Comparison of ENCODE assay signal across 24 mouse cellular contexts in the genomic region with DNA sequence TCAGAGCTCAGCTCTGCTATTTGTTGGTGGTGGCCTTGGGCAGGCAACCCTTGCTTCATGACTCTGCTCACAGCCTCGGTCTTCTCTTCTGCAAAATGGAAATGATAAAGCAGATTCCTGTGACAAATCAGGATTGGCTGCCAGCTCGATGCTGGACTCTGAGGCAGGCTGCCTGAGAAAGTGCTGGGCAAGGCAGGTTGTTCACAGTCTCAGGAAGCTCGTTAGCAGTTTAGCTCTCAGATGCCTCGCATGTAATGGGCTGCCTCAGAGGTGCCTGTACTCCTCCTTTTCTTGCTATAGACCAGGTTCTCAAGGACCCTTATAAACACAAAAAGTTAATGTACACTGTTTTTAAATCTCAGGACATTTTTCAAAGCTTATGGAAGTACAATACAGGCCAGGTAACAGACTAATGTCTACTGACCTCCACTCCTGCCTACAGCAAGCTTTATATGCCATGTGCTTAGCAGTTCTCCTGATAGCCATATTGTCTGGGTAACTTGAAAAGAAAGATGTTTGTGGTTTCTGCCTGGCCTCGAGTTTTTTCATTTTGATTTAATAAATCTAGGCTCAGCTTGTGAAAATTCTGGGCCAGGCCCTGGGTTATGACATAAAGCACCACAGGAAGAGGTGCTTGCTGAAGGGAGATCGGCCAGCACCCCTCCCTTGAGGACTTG. TPM values are rescaled to one million over a fixed set of nuclear protein-coding genes. Genes with fewer than 3 reads are reported as not detected.
DNase-seq lines count a peak whose midpoint lies in the region; ATAC-seq and TF ChIP-seq lines count a peak whose summit lies in the region.
"Had no signal": no experiment of that assay in that cellular context is flagged by ENCODE, and none has a peak within 500 bp of the region (broad histone marks: within the 10 kb centered on the region; RNA-seq: fewer than 3 reads in every experiment).

No protein-coding gene starts in this region.

- TF ChIP-seq CTCF in bone marrow, adult 2 months (IDR thresholded peaks at IDR 0.05; ENCODE audit: control insufficient read depth, insufficient read depth, low read length), result no peak
- TF ChIP-seq CTCF in liver, postnatal 0 days (IDR thresholded peaks at IDR 0.05; ENCODE audit: low read depth), result no peak

- 0 out of 2 replicates have a peak overlapping the region, but pooled peaks have one; percentile 4 for H3K4me2 ChIP-seq in liver, embryonic 13.5 days
- no peak overlapping the region for H3K4me2 ChIP-seq in liver, embryonic 11.5 days
- H3K4me2 ChIP-seq in liver, postnatal 0 days (ENCODE audit: low read depth, low read length), result no peak overlapping the region; the same call in 1 of the 2 replicates
- no peak overlapping the region for H3K4me2 ChIP-seq in midbrain, embryonic 16.5 days (ENCODE audit: low read length)
- H3K4me2 ChIP-seq: hindbrain, embryonic 13.5 days; midbrain, embryonic 12.5 days; neural tube, embryonic 13.5 days; stomach, embryonic 15.5 days had no signal

- peaks cover 26% of the 10 kb centered on the region for H3K36me3 ChIP-seq in liver, embryonic 13.5 days
- no peaks in the 10 kb centered on the region for H3K36me3 ChIP-seq in liver, embryonic 11.5 days (ENCODE audit: control insufficient read depth, insufficient read depth, low read length)
- H3K36me3 ChIP-seq in liver, postnatal 0 days (replicated peaks; ENCODE audit: insufficient read depth, low read length), result peaks cover 14% of the 10 kb centered on the region
- no peaks in the 10 kb centered on the region for H3K36me3 ChIP-seq in midbrain, embryonic 16.5 days (ENCODE audit: control insufficient read depth, insufficient read depth, low read length)
- H3K36me3 ChIP-seq: forebrain, embryonic 10.5 days; hindbrain, embryonic 13.5 days; limb, embryonic 10.5 days; midbrain, embryonic 12.5 days; neural tube, embryonic 13.5 days; stomach, embryonic 15.5 days had no signal

- H3K4me3 ChIP-seq in liver, embryonic 13.5 days (replicated peaks), result no peak overlapping the region
- H3K4me3 ChIP-seq in liver, embryonic 11.5 days (ENCODE audit: low read depth, low read length), result no peak overlapping the region
- H3K4me3 ChIP-seq in bone marrow, adult 2 months (replicated peaks; ENCODE audit: control insufficient read depth, low read depth, low read length), result no peak overlapping the region
- no peak overlapping the region for H3K4me3 ChIP-seq in liver, postnatal 0 days (ENCODE audit: low read depth, low read length)
- H3K4me3 ChIP-seq in midbrain, embryonic 16.5 days (ENCODE audit: low read depth, low read length), result no peak overlapping the region
- H3K4me3 ChIP-seq: forebrain, embryonic 10.5 days; heart, adult 2 months; hindbrain, embryonic 13.5 days; limb, embryonic 10.5 days; midbrain, embryonic 12.5 days; neural tube, embryonic 13.5 days; stomach, embryonic 15.5 days had no signal

- TF ChIP-seq EP300 in liver, postnatal 0 days (IDR thresholded peaks at IDR 0.05; ENCODE audit: low read depth), result no peak

- H3K27ac ChIP-seq in liver, embryonic 13.5 days, result peak overlapping the region; percentile 48
- no peak overlapping the region for H3K27ac ChIP-seq in liver, embryonic 11.5 days (ENCODE audit: low read depth, low read length)
- peak overlapping the region; percentile 81 for H3K27ac ChIP-seq in bone marrow, adult 2 months (ENCODE audit: control insufficient read depth, insufficient read depth, low read depth, low read length, poor library complexity)
- 0 out of 2 replicates have a peak overlapping the region, but pooled peaks have one; percentile 11 for H3K27ac ChIP-seq in liver, postnatal 0 days (ENCODE audit: low read depth)
- no peak overlapping the region for H3K27ac ChIP-seq in midbrain, embryonic 16.5 days (ENCODE audit: low read length)
- H3K27ac ChIP-seq: forebrain, embryonic 10.5 days; heart, adult 2 months; hindbrain, embryonic 13.5 days; limb, embryonic 10.5 days; macrophage; midbrain, embryonic 12.5 days; neural tube, embryonic 13.5 days; stomach, embryonic 15.5 days had no signal

- TF ChIP-seq POLR2A in bone marrow, adult 2 months (IDR thresholded peaks at IDR 0.05; ENCODE audit: borderline replicate concordance, control insufficient read depth, low read depth, low read length), result no peak

- DNase-seq in liver, embryonic 13.5 days, result no peak
- DNase-seq in liver, embryonic 11.5 days (ENCODE audit: low spot score), result no peak
- no peak for DNase-seq in liver, postnatal 0 days
- DNase-seq in cerebellum, postnatal 36 days, result no peak
- DNase-seq: adrenal gland, postnatal 25 days; cerebellum, adult 11-12 months; cerebellum, postnatal 10 days; gastrocnemius, postnatal 14 days; heart, adult 2 months; kidney, adult 8-10 months; kidney, postnatal 10 days; retina, postnatal 1 day; right cerebral cortex, postnatal 25 days had no signal

- H3K27me3 ChIP-seq in liver, embryonic 13.5 days, result no peaks in the 10 kb centered on the region
- no peaks in the 10 kb centered on the region for H3K27me3 ChIP-seq in liver, embryonic 11.5 days (replicated peaks; ENCODE audit: control insufficient read depth, insufficient read depth, low read length)
- no peaks in the 10 kb centered on the region for H3K27me3 ChIP-seq in liver, postnatal 0 days (ENCODE audit: insufficient read depth, low read length)
- H3K27me3 ChIP-seq in midbrain, embryonic 16.5 days (ENCODE audit: control insufficient read depth, insufficient read depth, low read depth, low read length), result no peaks in the 10 kb centered on the region
- H3K27me3 ChIP-seq: stomach, embryonic 15.5 days had no signal

- 37% methylated on average over 6 of the region's 6 CpGs for WGBS in liver, embryonic 13.5 days (ENCODE audit: insufficient replicate concordance)
- 42% methylated on average over 6 of the region's 6 CpGs for WGBS in liver, embryonic 11.5 days
- 14% methylated on average over 6 of the region's 6 CpGs for WGBS in bone marrow, adult 2 months
- 40% methylated on average over 6 of the region's 6 CpGs for WGBS in liver, postnatal 0 days (ENCODE audit: insufficient replicate concordance)
- WGBS in midbrain, embryonic 16.5 days, result 73% methylated on average over 6 of the region's 6 CpGs

- peak overlapping the region; percentile 54 for H3K9ac ChIP-seq in liver, embryonic 13.5 days
- H3K9ac ChIP-seq in liver, embryonic 11.5 days (ENCODE audit: low read depth, low read length), result no peak overlapping the region
- 0 out of 2 replicates have a peak overlapping the region, but pooled peaks have one; percentile 12 for H3K9ac ChIP-seq in liver, postnatal 0 days (replicated peaks)
- no peak overlapping the region for H3K9ac ChIP-seq in midbrain, embryonic 16.5 days (ENCODE audit: low read depth, low read length)
- H3K9ac ChIP-seq: hindbrain, embryonic 13.5 days; midbrain, embryonic 12.5 days; neural tube, embryonic 13.5 days; stomach, embryonic 15.5 days had no signal

- no peak for ATAC-seq in liver, embryonic 13.5 days (ENCODE audit: low read depth)
- no peak for ATAC-seq in liver, embryonic 11.5 days (replicated peaks; ENCODE audit: low FRiP score)
- peak; percentile 11 for ATAC-seq in CD4-positive, CD25-positive, alpha-beta regulatory T cell, adult 4 months
- no peak for ATAC-seq in liver, postnatal 0 days
- no peak for ATAC-seq in midbrain, embryonic 16.5 days
- ATAC-seq: forebrain, embryonic 16.5 days had no signal

- H3K9me3 ChIP-seq in liver, embryonic 13.5 days (replicated peaks), result no peaks in the 10 kb centered on the region
- no peaks in the 10 kb centered on the region for H3K9me3 ChIP-seq in liver, embryonic 11.5 days (ENCODE audit: control insufficient read depth, low read length)
- H3K9me3 ChIP-seq in liver, postnatal 0 days (ENCODE audit: low read length), result no peaks in the 10 kb centered on the region
- no peaks in the 10 kb centered on the region for H3K9me3 ChIP-seq in midbrain, embryonic 16.5 days (replicated peaks; ENCODE audit: control insufficient read depth, low read length, poor library complexity, severe bottlenecking)
- H3K9me3 ChIP-seq: forebrain, embryonic 10.5 days; hindbrain, embryonic 13.5 days; limb, embryonic 10.5 days; midbrain, embryonic 12.5 days; neural tube, embryonic 13.5 days; stomach, embryonic 15.5 days had no signal

- H3K4me1 ChIP-seq in liver, embryonic 13.5 days (replicated peaks), result peaks cover 79% of the 10 kb centered on the region
- H3K4me1 ChIP-seq in liver, embryonic 11.5 days (replicated peaks; ENCODE audit: control insufficient read depth, insufficient read depth, low read length), result peaks cover 43% of the 10 kb centered on the region
- peaks cover 19% of the 10 kb centered on the region for H3K4me1 ChIP-seq in bone marrow, adult 2 months (ENCODE audit: control insufficient read depth, insufficient read depth, low read length)
- H3K4me1 ChIP-seq in liver, postnatal 0 days (ENCODE audit: insufficient read depth), result peaks cover 37% of the 10 kb centered on the region
- H3K4me1 ChIP-seq in midbrain, embryonic 16.5 days (ENCODE audit: control insufficient read depth, insufficient read depth, low read length), result no peaks in the 10 kb centered on the region
- H3K4me1 ChIP-seq: forebrain, embryonic 10.5 days; limb, embryonic 10.5 days; midbrain, embryonic 12.5 days; neural tube, embryonic 13.5 days; stomach, embryonic 15.5 days had no signal

RNA-seq across cellular contexts. Expression of a gene that starts 10.5 kb away (rescaled TPM):
- polyA plus RNA-seq in liver, embryonic 13.5 days (2015; fragmentation: Nextera tagmentation; extraction: Ambion mirVana), result 28.3 and 44.6 TPM in 2 replicates
- 105 and 120 TPM in 2 replicates for polyA plus RNA-seq in liver, embryonic 11.5 days (2014; fragmentation: Nextera tagmentation; extraction: Ambion mirVana)
- 100 to 1,000 TPM; 130 to 149 TPM for polyA plus RNA-seq in CD4-positive, CD25-positive, alpha-beta regulatory T cell, adult 4 months (2017; shearing (Covaris generic))
- 32.8 and 38.1 TPM in 2 replicates for polyA plus RNA-seq in bone marrow, adult 2 months (2011; ENCODE audit: insufficient read depth, insufficient read length, low replicate concordance, missing spikeins)
- 11.6 and 12.5 TPM in 2 replicates for polyA plus RNA-seq in liver, postnatal 0 days (2015; fragmentation: Nextera tagmentation; extraction: Ambion mirVana)
- polyA plus RNA-seq in midbrain, embryonic 16.5 days (2015; fragmentation: Nextera tagmentation; extraction: Ambion mirVana), result 1.3 and 1.4 TPM in 2 replicates

Comparison
In these comparisons a context has a peak if more than half of its experiments do, and no peak if none do; other contexts are left out.
1. H3K27ac ChIP-seq: peak in liver, embryonic 13.5 days (single experiment), bone marrow, adult 2 months (single experiment) and liver, postnatal 0 days (single experiment); none in liver, embryonic 11.5 days (single experiment) and midbrain, embryonic 16.5 days (single experiment).
2. H3K9ac ChIP-seq: peak in liver, embryonic 13.5 days (single experiment) and liver, postnatal 0 days (single experiment); none in liver, embryonic 11.5 days (single experiment) and midbrain, embryonic 16.5 days (single experiment).